Mouse (Mus musculus) embryo, embryonic 10.5 days (tissue): ENCODE results near the gene Fam43a.

Experiments
- DNase-seq: peaks from one replicate; pipeline ENCODE4 v3.0.0-alpha.2; 2015; ENCODE audit warnings: low spot score

Gene Fam43a

GRCm38 (mm10) chr16:30595835-30596557, 3.5 kb upstream of the Fam43a start:
- no peak for DNase-seq

- DNase-seq = peak; percentile 96
Observed at GRCm38 (mm10) chr16:30596959-30597681, 2.4 kb upstream of the Fam43a start.

GRCm38 (mm10) chr16:30600431-30601045, 1.0 kb downstream of the Fam43a start:
- peak; percentile 52 for DNase-seq

- peak; percentile 77 for DNase-seq
Observed at GRCm38 (mm10) chr16:30601046-30601832, 1.7 kb downstream of the Fam43a start.

GRCm38 (mm10) chr16:30601946-30602345, 2.4 kb downstream of the Fam43a start:
- DNase-seq = peak; percentile 38

- peak; percentile 68 for DNase-seq
Observed at GRCm38 (mm10) chr16:30602684-30603530, 3.4 kb downstream of the Fam43a start.

- peak; percentile 32 for DNase-seq
Observed at GRCm38 (mm10) chr16:30603531-30603842, 4.0 kb downstream of the Fam43a start.

- no peak for DNase-seq
Observed at GRCm38 (mm10) chr16:30604061-30604806, 4.7 kb downstream of the Fam43a start.

- no peak for DNase-seq
Observed at GRCm38 (mm10) chr16:30604807-30605137, 5.2 kb downstream of the Fam43a start.

GRCm38 (mm10) chr16:30605528-30605927, 6.0 kb downstream of the Fam43a start:
- DNase-seq = peak; percentile 61

- no peak for DNase-seq
Observed at GRCm38 (mm10) chr16:30607868-30608267, 8.3 kb downstream of the Fam43a start.

- DNase-seq = no peak
Observed at GRCm38 (mm10) chr16:30611331-30611730, 11.8 kb downstream of the Fam43a start.

GRCm38 (mm10) chr16:30613122-30613521, 13.6 kb downstream of the Fam43a start:
- DNase-seq = no peak

GRCm38 (mm10) chr16:30614122-30614521, 14.6 kb downstream of the Fam43a start:
- no peak for DNase-seq

- no peak for DNase-seq
Observed at GRCm38 (mm10) chr16:30614705-30615317, 15.3 kb downstream of the Fam43a start.

- DNase-seq = no peak
Observed at GRCm38 (mm10) chr16:30616281-30616680, 16.8 kb downstream of the Fam43a start.

GRCm38 (mm10) chr16:30623645-30624044, 24.1 kb downstream of the Fam43a start:
- DNase-seq = no peak

GRCm38 (mm10) chr16:30624640-30625039, 25.1 kb downstream of the Fam43a start:
- DNase-seq = no peak

- no peak for DNase-seq
Observed at GRCm38 (mm10) chr16:30627586-30628337, 28.2 kb downstream of the Fam43a start.

- DNase-seq = no peak
Observed at GRCm38 (mm10) chr16:30628401-30628800, 28.9 kb downstream of the Fam43a start.
